Mouse (Mus musculus): ENCODE measurements at regions not wholly inside any gene's neighbourhood (a gene's known extent, or its start where the extent isn't known, plus 50 kb on each side); places are given as distances from the start of the nearest gene placed in this dataset.

DNA sequence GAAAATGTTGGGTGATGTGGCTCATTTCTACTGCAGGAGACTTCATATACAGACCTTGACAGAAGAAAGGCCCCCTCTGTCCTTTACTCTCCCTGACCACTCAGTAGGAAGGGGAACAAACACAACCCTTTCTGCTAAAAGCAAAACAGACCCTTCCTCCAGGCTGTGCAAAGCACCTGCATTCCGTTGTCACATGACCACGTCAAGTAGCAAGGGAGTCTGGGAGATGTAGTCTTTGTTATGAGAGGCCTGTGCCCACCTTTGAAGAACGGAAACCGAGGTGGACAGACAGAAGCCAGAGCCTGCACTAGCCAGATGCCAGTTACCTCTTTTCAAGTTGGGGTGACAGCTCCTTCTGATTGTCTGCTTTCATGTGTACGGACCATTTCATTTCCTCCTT is 161.3 kb downstream of the Vrk1 start:
- TF ChIP-seq EP300 (IDR thresholded peaks at IDR 0.05; ENCODE audit: low read depth): no peak
- no peak for TF ChIP-seq CTCF (IDR thresholded peaks at IDR 0.05; ENCODE audit: low read depth)

Data from liver, postnatal 0 days (tissue).